Mouse (Mus musculus): ENCODE results near the gene Csf2rb. TPM values are rescaled to one million over a fixed set of nuclear protein-coding genes. Genes with fewer than 3 reads are reported as not detected.

The Csf2rb gene
- polyA plus RNA-seq, 1 experiment from 2014 or later: 1.3 TPM

- H3K27ac ChIP-seq (replicated peaks; ENCODE audit: low read depth, low read length): no peak overlapping the region
- WGBS: 87% methylated on average over 3 of the region's 3 CpGs
- no peaks in the 10 kb centered on the region for H3K36me3 ChIP-seq (ENCODE audit: control insufficient read depth, insufficient read depth, low read length)
- H3K27me3 ChIP-seq (ENCODE audit: control insufficient read depth, insufficient read depth, low read length): no peaks in the 10 kb centered on the region
- no peak for ATAC-seq (ENCODE audit: insufficient number of reproducible peaks, low FRiP score, low TSS enrichment, low read depth)
- no peak overlapping the region for H3K4me3 ChIP-seq (ENCODE audit: low read depth, low read length)
- DNase-seq (ENCODE audit: low spot score): no peak
- no peak overlapping the region for H3K9ac ChIP-seq (ENCODE audit: low read length)
- H3K9me3 ChIP-seq (ENCODE audit: control insufficient read depth, low read length): no peaks in the 10 kb centered on the region
- no peaks in the 10 kb centered on the region for H3K4me1 ChIP-seq (ENCODE audit: control insufficient read depth, insufficient read depth, low read length)
- no peak overlapping the region for H3K4me2 ChIP-seq (ENCODE audit: low read depth, severe bottlenecking)
Observed at GRCm38 (mm10) chr15:78390855-78391254, 65.3 kb downstream of the Csf2rb start.

GRCm38 (mm10) chr15:78395478-78395962, 70.0 kb downstream of the Csf2rb start, which contains the start of gene Tex33:
Gene Tex33 (minus strand): TSS chr15:78395912.
- Histone ChIP-seq H3K27ac (replicated peaks; ENCODE audit: low read depth, low read length) (no peak within 1 kb of the TSS), H3K9ac (ENCODE audit: low read length) (no peak within 1 kb of the TSS), H3K4me1 (ENCODE audit: control insufficient read depth, insufficient read depth, low read length) (no peaks in the 10 kb centered on the region), H3K27me3 (ENCODE audit: control insufficient read depth, insufficient read depth, low read length) (no peaks in the 10 kb centered on the region), H3K36me3 (ENCODE audit: control insufficient read depth, insufficient read depth, low read length) (no peaks in the 10 kb centered on the region), H3K4me3 (ENCODE audit: low read depth, low read length) (no peak within 1 kb of the TSS), H3K4me2 (ENCODE audit: low read depth, severe bottlenecking) (no peak within 1 kb of the TSS), H3K9me3 (ENCODE audit: control insufficient read depth, low read length) (no peaks in the 10 kb centered on the region)
- no peak for DNase-seq (ENCODE audit: low spot score)
- no peak for ATAC-seq (ENCODE audit: insufficient number of reproducible peaks, low FRiP score, low TSS enrichment, low read depth)
- 82% methylated on average over 8 of the region's 8 CpGs for WGBS

DNA sequence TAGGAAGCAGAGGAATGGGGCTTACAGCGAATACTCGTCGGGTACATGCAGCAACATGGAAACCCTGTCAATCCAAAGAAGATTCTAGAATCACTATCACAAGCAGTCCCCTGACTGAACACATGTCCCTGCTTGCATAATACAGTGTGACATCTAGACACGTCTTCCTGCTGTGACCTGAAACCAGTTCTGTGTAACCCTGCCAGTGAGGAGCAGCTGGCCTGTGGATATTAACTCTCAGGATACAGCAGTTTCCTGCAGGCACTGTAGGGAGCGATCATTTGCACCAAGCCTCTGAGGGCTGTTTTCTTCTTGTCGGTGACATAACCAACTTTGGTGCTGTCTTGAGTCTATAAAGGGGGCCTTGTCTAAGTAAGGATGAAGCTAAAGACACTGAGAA, 75.8 kb downstream of the Csf2rb start:
- ATAC-seq (ENCODE audit: insufficient number of reproducible peaks, low FRiP score, low TSS enrichment, low read depth) (no peak), DNase-seq (ENCODE audit: low spot score) (no peak)
- Histone ChIP-seq H3K4me1 (ENCODE audit: control insufficient read depth, insufficient read depth, low read length) (peaks cover 8% of the 10 kb centered on the region), H3K27ac (replicated peaks; ENCODE audit: low read depth, low read length) (no peak overlapping the region), H3K9ac (ENCODE audit: low read length) (no peak overlapping the region), H3K9me3 (ENCODE audit: control insufficient read depth, low read length) (no peaks in the 10 kb centered on the region), H3K36me3 (ENCODE audit: control insufficient read depth, insufficient read depth, low read length) (no peaks in the 10 kb centered on the region), H3K4me3 (ENCODE audit: low read depth, low read length) (no peak overlapping the region), H3K27me3 (ENCODE audit: control insufficient read depth, insufficient read depth, low read length) (no peaks in the 10 kb centered on the region), H3K4me2 (ENCODE audit: low read depth, severe bottlenecking) (no peak overlapping the region)
- WGBS: 80% methylated on average over 6 of the region's 6 CpGs

GRCm38 (mm10) chr15:78401921-78402320, 76.4 kb downstream of the Csf2rb start:
- no peak overlapping the region for H3K27ac ChIP-seq (replicated peaks; ENCODE audit: low read depth, low read length)
- DNase-seq (ENCODE audit: low spot score): no peak
- no peaks in the 10 kb centered on the region for H3K27me3 ChIP-seq (ENCODE audit: control insufficient read depth, insufficient read depth, low read length)
- no peaks in the 10 kb centered on the region for H3K9me3 ChIP-seq (ENCODE audit: control insufficient read depth, low read length)
- WGBS: 79% methylated on average over 4 of the region's 4 CpGs
- H3K4me2 ChIP-seq (ENCODE audit: low read depth, severe bottlenecking): no peak overlapping the region
- no peak for ATAC-seq (ENCODE audit: insufficient number of reproducible peaks, low FRiP score, low TSS enrichment, low read depth)
- H3K9ac ChIP-seq (ENCODE audit: low read length): no peak overlapping the region
- no peaks in the 10 kb centered on the region for H3K36me3 ChIP-seq (ENCODE audit: control insufficient read depth, insufficient read depth, low read length)
- peaks cover 8% of the 10 kb centered on the region for H3K4me1 ChIP-seq (ENCODE audit: control insufficient read depth, insufficient read depth, low read length)
- H3K4me3 ChIP-seq (ENCODE audit: low read depth, low read length): no peak overlapping the region

- no peak for ATAC-seq (ENCODE audit: insufficient number of reproducible peaks, low FRiP score, low TSS enrichment, low read depth)
- peaks cover 13% of the 10 kb centered on the region for H3K4me1 ChIP-seq (ENCODE audit: control insufficient read depth, insufficient read depth, low read length)
Observed at GRCm38 (mm10) chr15:78402423-78402822, 76.9 kb downstream of the Csf2rb start.

GRCm38 (mm10) chr15:78403301-78403741, 77.8 kb downstream of the Csf2rb start:
- no peak for ATAC-seq (ENCODE audit: insufficient number of reproducible peaks, low FRiP score, low TSS enrichment, low read depth)
- H3K4me2 ChIP-seq (ENCODE audit: low read depth, severe bottlenecking): no peak overlapping the region
- no peaks in the 10 kb centered on the region for H3K27me3 ChIP-seq (ENCODE audit: control insufficient read depth, insufficient read depth, low read length)
- H3K36me3 ChIP-seq (ENCODE audit: control insufficient read depth, insufficient read depth, low read length): no peaks in the 10 kb centered on the region
- peaks cover 13% of the 10 kb centered on the region for H3K4me1 ChIP-seq (ENCODE audit: control insufficient read depth, insufficient read depth, low read length)
- H3K27ac ChIP-seq (replicated peaks; ENCODE audit: low read depth, low read length): no peak overlapping the region
- DNase-seq (ENCODE audit: low spot score): no peak
- H3K9me3 ChIP-seq (ENCODE audit: control insufficient read depth, low read length): no peaks in the 10 kb centered on the region
- 72% methylated on average over 3 of the region's 3 CpGs for WGBS
- H3K9ac ChIP-seq (ENCODE audit: low read length): no peak overlapping the region
- H3K4me3 ChIP-seq (ENCODE audit: low read depth, low read length): no peak overlapping the region

More at GRCm38 (mm10) chr15:78402423-78402822, 76.9 kb downstream of the Csf2rb start:
- 85% methylated on average over 7 of the region's 7 CpGs for WGBS
- DNase-seq (ENCODE audit: low spot score): no peak
- Histone ChIP-seq H3K27me3 (ENCODE audit: control insufficient read depth, insufficient read depth, low read length) (no peaks in the 10 kb centered on the region), H3K4me2 (ENCODE audit: low read depth, severe bottlenecking) (no peak overlapping the region), H3K9ac (ENCODE audit: low read length) (no peak overlapping the region), H3K36me3 (ENCODE audit: control insufficient read depth, insufficient read depth, low read length) (no peaks in the 10 kb centered on the region), H3K27ac (replicated peaks; ENCODE audit: low read depth, low read length) (no peak overlapping the region), H3K4me3 (ENCODE audit: low read depth, low read length) (no peak overlapping the region), H3K9me3 (ENCODE audit: control insufficient read depth, low read length) (no peaks in the 10 kb centered on the region)

Small RNA genes lying within 50 kb of the gene (microRNA-seq; reads per million reads assigned to microRNA genes)
- gene Mir7676-1 (not detected), gene Mir7676-2 (not detected)

Other genes with a start within 250 kb of the Csf2rb start
- not detected in 2 replicates for gene Cacng2, start 205.7 kb upstream of the Csf2rb start, polyA plus RNA-seq (2014; fragmentation: Nextera tagmentation; extraction: Ambion mirVana)
- gene Ift27, start 151.6 kb upstream of the Csf2rb start, polyA plus RNA-seq (2014; fragmentation: Nextera tagmentation; extraction: Ambion mirVana): 111 and 119 TPM in 2 replicates
- 4.6 and 5.1 TPM in 2 replicates for gene Pvalb, start 119.4 kb upstream of the Csf2rb start, polyA plus RNA-seq (2014; fragmentation: Nextera tagmentation; extraction: Ambion mirVana)
- 4.8 and 6.3 TPM in 2 replicates for gene Ncf4, start 81.0 kb upstream of the Csf2rb start, polyA plus RNA-seq (2014; fragmentation: Nextera tagmentation; extraction: Ambion mirVana)
- gene Csf2rb2, start 20.0 kb upstream of the Csf2rb start, polyA plus RNA-seq (2014; fragmentation: Nextera tagmentation; extraction: Ambion mirVana): 0.33 and 0.39 TPM in 2 replicates
- not detected in 2 replicates for gene Tex33, start 70.2 kb downstream of the Csf2rb start, polyA plus RNA-seq (2014; fragmentation: Nextera tagmentation; extraction: Ambion mirVana)
- gene Tst, start 80.2 kb downstream of the Csf2rb start, polyA plus RNA-seq (2014; fragmentation: Nextera tagmentation; extraction: Ambion mirVana): 7.7 and 7.8 TPM in 2 replicates
- 1.7 and 2.3 TPM in 2 replicates for gene Mpst, start 80.7 kb downstream of the Csf2rb start, polyA plus RNA-seq (2014; fragmentation: Nextera tagmentation; extraction: Ambion mirVana)
- 37.9 and 43.4 TPM in 2 replicates for gene Kctd17, start 102.8 kb downstream of the Csf2rb start, polyA plus RNA-seq (2014; fragmentation: Nextera tagmentation; extraction: Ambion mirVana)
- 0.27 TPM in 1 of 2 replicates, not detected in the other for gene Tmprss6, start 142.9 kb downstream of the Csf2rb start, polyA plus RNA-seq (2014; fragmentation: Nextera tagmentation; extraction: Ambion mirVana)
- gene Il2rb, start 169.5 kb downstream of the Csf2rb start, polyA plus RNA-seq (2014; fragmentation: Nextera tagmentation; extraction: Ambion mirVana): not detected in 2 replicates
- 17.5 and 18.9 TPM in 2 replicates for gene C1qtnf6, start 205.7 kb downstream of the Csf2rb start, polyA plus RNA-seq (2014; fragmentation: Nextera tagmentation; extraction: Ambion mirVana)
- gene Sstr3, start 218.9 kb downstream of the Csf2rb start, polyA plus RNA-seq (2014; fragmentation: Nextera tagmentation; extraction: Ambion mirVana): not detected in 2 replicates
- 5.9 and 6.8 TPM in 2 replicates for gene Rac2, start 247.0 kb downstream of the Csf2rb start, polyA plus RNA-seq (2014; fragmentation: Nextera tagmentation; extraction: Ambion mirVana)

Measured in limb, embryonic 11.5 days (tissue).